Comparison of ENCODE assay signal across 8 mouse cellular contexts in the genomic region with DNA sequence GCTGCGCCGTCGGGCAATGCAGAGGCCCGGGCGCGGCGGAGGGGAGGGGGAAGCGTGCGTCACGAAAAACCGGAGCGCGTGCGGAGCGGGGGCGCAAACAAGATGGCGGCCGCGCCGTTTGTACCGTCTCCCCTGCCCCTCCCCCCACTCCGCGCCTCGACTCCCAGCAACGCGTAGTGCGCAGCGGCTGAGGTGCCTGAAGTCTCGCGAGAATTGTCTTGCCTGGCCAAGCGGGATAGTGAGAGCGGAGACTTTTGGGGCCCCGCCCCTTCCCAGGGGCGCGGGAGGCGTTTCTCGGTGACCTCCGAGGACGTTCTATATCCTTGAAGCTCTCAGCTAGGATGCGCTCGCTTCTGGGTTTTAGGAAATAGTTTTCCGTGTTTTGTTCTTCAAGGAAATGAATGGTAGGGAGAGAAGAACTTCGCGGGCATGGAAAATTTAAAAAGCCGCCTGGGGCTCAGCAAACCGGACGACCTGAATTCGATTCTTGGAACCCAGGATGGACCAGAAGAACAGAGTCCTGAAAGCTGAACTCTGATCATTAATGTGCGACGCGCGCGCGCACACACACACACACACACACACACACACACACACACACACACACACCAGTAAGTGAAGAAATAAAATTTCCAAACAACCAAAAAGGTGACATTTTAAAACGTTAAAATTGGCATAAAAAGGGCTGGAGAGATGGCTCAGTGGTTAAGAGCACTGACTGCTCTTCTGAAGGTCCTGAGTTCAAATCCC. TPM values are rescaled to one million over a fixed set of nuclear protein-coding genes. Genes with fewer than 3 reads are reported as not detected.
DNase-seq lines count a peak whose midpoint lies in the region; ATAC-seq and TF ChIP-seq lines count a peak whose summit lies in the region.

No protein-coding gene starts in this region.

- peak; percentile 92 for ATAC-seq in erythroid progenitor cell, adult 5-6 weeks (replicated peaks; ENCODE audit: low FRiP score, poor library complexity, severe bottlenecking)
- peak; percentile 97 for ATAC-seq in heart, embryonic 12.5 days (ENCODE audit: insufficient number of reproducible peaks, low FRiP score)
- ATAC-seq in kidney, postnatal 0 days (replicated peaks; ENCODE audit: low FRiP score, low read depth): peak; percentile 94
- ATAC-seq in liver, embryonic 11.5 days (replicated peaks; ENCODE audit: low FRiP score): peak; percentile 96
- ATAC-seq in stomach, embryonic 15.5 days (ENCODE audit: insufficient read depth, low FRiP score, low read depth): peak; percentile 96

- H3K9ac ChIP-seq in heart, embryonic 12.5 days: peak overlapping the region; percentile 98
- H3K9ac ChIP-seq in kidney, postnatal 0 days (ENCODE audit: low read depth, low read length): peak overlapping the region; percentile 99
- H3K9ac ChIP-seq in liver, embryonic 11.5 days (ENCODE audit: low read depth, low read length): peak overlapping the region; percentile 95
- peak overlapping the region; percentile 100 for H3K9ac ChIP-seq in stomach, embryonic 15.5 days

- H3K27me3 ChIP-seq in heart, embryonic 12.5 days (replicated peaks): no peaks in the 10 kb centered on the region
- H3K27me3 ChIP-seq in kidney, postnatal 0 days (ENCODE audit: insufficient read depth, low read length): no peaks in the 10 kb centered on the region
- no peaks in the 10 kb centered on the region for H3K27me3 ChIP-seq in liver, embryonic 11.5 days (replicated peaks; ENCODE audit: control insufficient read depth, insufficient read depth, low read length)
- H3K27me3 ChIP-seq in stomach, embryonic 15.5 days (replicated peaks): no peaks in the 10 kb centered on the region

- peaks cover 24% of the 10 kb centered on the region for H3K4me1 ChIP-seq in heart, embryonic 12.5 days (replicated peaks)
- peaks cover 16% of the 10 kb centered on the region for H3K4me1 ChIP-seq in kidney, postnatal 0 days (replicated peaks; ENCODE audit: insufficient read depth, low read length)
- H3K4me1 ChIP-seq in liver, embryonic 11.5 days (replicated peaks; ENCODE audit: control insufficient read depth, insufficient read depth, low read length): peaks cover 12% of the 10 kb centered on the region
- peaks cover 9% of the 10 kb centered on the region; the same call in 1 of the 2 replicates for H3K4me1 ChIP-seq in stomach, embryonic 15.5 days

- under 1% methylated on average over 53 of the region's 55 CpGs for WGBS in heart, embryonic 12.5 days
- WGBS in kidney, postnatal 0 days: 1% methylated on average over 45 of the region's 55 CpGs
- under 1% methylated on average over 51 of the region's 55 CpGs for WGBS in liver, embryonic 11.5 days
- under 1% methylated on average over 50 of the region's 55 CpGs for WGBS in stomach, embryonic 15.5 days

- no peak for TF ChIP-seq CTCF in kidney, postnatal 0 days (IDR thresholded peaks at IDR 0.05; ENCODE audit: low read depth)

- DNase-seq in CD4-positive helper T cell, adult 2 months (ENCODE audit: low read depth, low spot score): peak; percentile 99
- peak; percentile 94 for DNase-seq in brain, embryonic 18.5 days (ENCODE audit: low read depth, low spot score)
- peak; percentile 100 for DNase-seq in kidney, postnatal 0 days (ENCODE audit: low spot score)
- peak; percentile 98 for DNase-seq in liver, embryonic 11.5 days (ENCODE audit: low spot score)
- peak; percentile 98 for DNase-seq in naive thymus-derived CD4-positive, alpha-beta T cell, adult 2 months (ENCODE audit: low read depth)

- H3K4me2 ChIP-seq in heart, embryonic 12.5 days: peak overlapping the region; percentile 88
- peak overlapping the region; percentile 72 for H3K4me2 ChIP-seq in kidney, postnatal 0 days (ENCODE audit: low read length)
- peak overlapping the region; percentile 93 for H3K4me2 ChIP-seq in liver, embryonic 11.5 days
- H3K4me2 ChIP-seq in stomach, embryonic 15.5 days: peak overlapping the region; percentile 71

- H3K36me3 ChIP-seq in heart, embryonic 12.5 days: peaks cover 4% of the 10 kb centered on the region; the same call in 1 of the 2 replicates
- H3K36me3 ChIP-seq in kidney, postnatal 0 days (ENCODE audit: insufficient read depth, low read length): no peaks in the 10 kb centered on the region
- H3K36me3 ChIP-seq in liver, embryonic 11.5 days (ENCODE audit: control insufficient read depth, insufficient read depth, low read length): no peaks in the 10 kb centered on the region; the same call in 1 of the 2 replicates
- H3K36me3 ChIP-seq in stomach, embryonic 15.5 days: no peaks in the 10 kb centered on the region

- no peaks in the 10 kb centered on the region for H3K9me3 ChIP-seq in heart, embryonic 12.5 days (replicated peaks)
- no peaks in the 10 kb centered on the region for H3K9me3 ChIP-seq in kidney, postnatal 0 days (replicated peaks; ENCODE audit: low read length)
- no peaks in the 10 kb centered on the region for H3K9me3 ChIP-seq in liver, embryonic 11.5 days (ENCODE audit: control insufficient read depth, low read length)
- no peaks in the 10 kb centered on the region for H3K9me3 ChIP-seq in stomach, embryonic 15.5 days

- peak overlapping the region; percentile 99 for H3K27ac ChIP-seq in heart, embryonic 12.5 days (ENCODE audit: poor library complexity, severe bottlenecking)
- peak overlapping the region; percentile 100 for H3K27ac ChIP-seq in kidney, postnatal 0 days
- H3K27ac ChIP-seq in liver, embryonic 11.5 days (ENCODE audit: low read depth, low read length): peak overlapping the region; percentile 98
- peak overlapping the region; percentile 100 for H3K27ac ChIP-seq in stomach, embryonic 15.5 days

- H3K4me3 ChIP-seq in heart, embryonic 12.5 days: peak overlapping the region; percentile 66
- H3K4me3 ChIP-seq in kidney, postnatal 0 days (replicated peaks; ENCODE audit: low read depth, low read length): peak overlapping the region; percentile 83
- H3K4me3 ChIP-seq in liver, embryonic 11.5 days (ENCODE audit: low read depth, low read length): peak overlapping the region; percentile 69
- H3K4me3 ChIP-seq in stomach, embryonic 15.5 days (replicated peaks): peak overlapping the region; percentile 89

RNA-seq across cellular contexts. Expression of a gene that starts 5.6 kb away (rescaled TPM):
- 76.4 and 87.2 TPM in 2 replicates for total RNA-seq in erythroid progenitor cell, adult 5-6 weeks (2015; ENCODE audit: low replicate concordance)
- total RNA-seq in erythroid progenitor cell, adult 5-6 weeks (2017; ENCODE audit: low replicate concordance): 50.5 and 102 TPM in 2 replicates
- polyA plus RNA-seq in heart, embryonic 12.5 days (2016; fragmentation: Nextera tagmentation; extraction: Ambion mirVana): 102 and 108 TPM in 2 replicates
- polyA plus RNA-seq in kidney, postnatal 0 days (2015; fragmentation: Nextera tagmentation; extraction: Ambion mirVana): 107 and 108 TPM in 2 replicates
- polyA plus RNA-seq in liver, embryonic 11.5 days (2014; fragmentation: Nextera tagmentation; extraction: Ambion mirVana): 83.1 and 92.6 TPM in 2 replicates
- polyA plus RNA-seq in stomach, embryonic 15.5 days (2015; fragmentation: Nextera tagmentation; extraction: Ambion mirVana): 76.4 and 88.0 TPM in 2 replicates

RNA-seq across cellular contexts. Expression of a gene that starts 28.9 kb away (rescaled TPM):
- total RNA-seq in erythroid progenitor cell, adult 5-6 weeks (2015; ENCODE audit: low replicate concordance): 1.7 and 5.0 TPM in 2 replicates
- 2.1 TPM in 1 of 2 replicates, not detected in the other for total RNA-seq in erythroid progenitor cell, adult 5-6 weeks (2017; ENCODE audit: low replicate concordance)
- polyA plus RNA-seq in heart, embryonic 12.5 days (2016; fragmentation: Nextera tagmentation; extraction: Ambion mirVana): 1.4 and 1.8 TPM in 2 replicates
- 0.21 and 0.22 TPM in 2 replicates for polyA plus RNA-seq in kidney, postnatal 0 days (2015; fragmentation: Nextera tagmentation; extraction: Ambion mirVana)
- polyA plus RNA-seq in liver, embryonic 11.5 days (2014; fragmentation: Nextera tagmentation; extraction: Ambion mirVana): 0.66 and 1.1 TPM in 2 replicates
- 1.3 and 1.5 TPM in 2 replicates for polyA plus RNA-seq in stomach, embryonic 15.5 days (2015; fragmentation: Nextera tagmentation; extraction: Ambion mirVana)

Comparison
In these comparisons a context has a peak if more than half of its experiments do, and no peak if none do; other contexts are left out.
1. Peak in every context shown above with its lines: DNase-seq, ATAC-seq, H3K4me3 ChIP-seq and H3K27ac ChIP-seq.